Mouse (Mus musculus) heart, adult 2 months (tissue): ENCODE data around the gene Galnt4.

Experiments
- CTCF ChIP-seq: fragments of 200-600 bp; IDR thresholded peaks from 2 replicates; pipeline ENCODE4 v1.8.1; 2022; ENCODE audit warnings: antibody characterized with exemption, mild to moderate bottlenecking, moderate library complexity
- POLR2A ChIP-seq: fragments of 200-500 bp; IDR thresholded peaks from 2 replicates; pipeline ENCODE4 v1.6.1; 2011; ENCODE audit warnings: mild to moderate bottlenecking, low read depth, low read length, control low read depth; ENCODE audit not compliant: insufficient read depth

GRCm38 (mm10) chr10:99127691-99128261, 19.8 kb downstream of the Galnt4 start:
- TF ChIP-seq CTCF (no peak), POLR2A (no peak)
